Mouse (Mus musculus) heart, adult 2 months (tissue): ENCODE data around the gene Bpgm.

Source experiments
- CTCF ChIP-seq: fragments of 200-600 bp; IDR thresholded peaks from 2 replicates; pipeline ENCODE4 v1.8.1; 2022; ENCODE audit warnings: antibody characterized with exemption, mild to moderate bottlenecking, moderate library complexity
- EP300 ChIP-seq: fragments of 200-500 bp; IDR thresholded peaks from 2 replicates; pipeline ENCODE4 v1.6.1; 2011; ENCODE audit warnings: low read depth, low read length, control low read depth; ENCODE audit not compliant: insufficient read depth

DNA sequence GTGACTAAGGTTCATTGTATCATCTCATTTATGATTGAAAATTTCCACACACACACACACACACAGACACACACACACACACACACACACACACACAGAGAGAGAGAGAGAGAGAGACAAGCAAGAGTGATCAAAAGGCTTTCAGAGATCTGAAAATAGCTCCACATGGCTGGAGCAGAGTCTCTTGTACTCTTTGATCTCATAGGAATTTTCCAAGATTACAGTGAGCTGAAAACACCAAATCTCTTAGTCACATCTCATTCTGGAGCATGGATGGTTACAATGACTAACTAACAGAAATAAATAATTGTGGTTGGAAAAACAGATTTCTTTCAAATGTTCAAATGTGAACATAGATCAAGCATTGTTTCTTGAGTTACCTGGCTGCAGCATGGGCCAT, 16.6 kb upstream of the Bpgm start:
- no peak for TF ChIP-seq EP300
- TF ChIP-seq CTCF, result no peak
